Mouse (Mus musculus): ENCODE measurements around the gene St14.

GRCm38 (mm10) chr9:31087466-31087865 lies 44.2 kb downstream of the St14 start:
- TF ChIP-seq POLR2A (IDR thresholded peaks at IDR 0.05; ENCODE audit: borderline replicate concordance, insufficient read depth, low read length) (no peak), CTCF (IDR thresholded peaks at IDR 0.05; ENCODE audit: borderline replicate concordance, insufficient read depth, low read depth, low read length) (no peak)
